Comparison of ENCODE assay signal across 19 mouse cellular contexts in genomic region chr6:122302121-122302520, GRCm38 (mm10). TPM values are rescaled to one million over a fixed set of nuclear protein-coding genes. Genes with fewer than 3 reads are reported as not detected.
"Had no signal": no experiment of that assay in that cellular context is flagged by ENCODE, and none has a peak within 500 bp of the region (broad histone marks: within the 10 kb centered on the region; RNA-seq: fewer than 3 reads in every experiment).

No protein-coding gene starts in this region.

- H3K4me1 ChIP-seq: neural tube, embryonic 12.5 days; stomach, embryonic 15.5 days had no signal

- H3K36me3 ChIP-seq: neural tube, embryonic 12.5 days; neural tube, embryonic 13.5 days; neural tube, embryonic 15.5 days; stomach, embryonic 15.5 days had no signal

- DNase-seq: retina, postnatal 1 day; right cerebral cortex, postnatal 14 days; right cerebral cortex, postnatal 25 days; right cerebral cortex, postnatal 4 days; spleen, adult 18-20 months; thymus, adult 18-20 months; thymus, adult 2 months; thymus, postnatal 14 days; thymus, postnatal 25 days; thymus, postnatal 36 days; thymus, postnatal 4 days had no signal

- H3K4me2 ChIP-seq: neural tube, embryonic 12.5 days; neural tube, embryonic 13.5 days; neural tube, embryonic 15.5 days; stomach, embryonic 15.5 days had no signal

- H3K9ac ChIP-seq: neural tube, embryonic 12.5 days; neural tube, embryonic 13.5 days; neural tube, embryonic 15.5 days; stomach, embryonic 15.5 days had no signal

- H3K4me3 ChIP-seq: neural tube, embryonic 12.5 days; neural tube, embryonic 13.5 days; neural tube, embryonic 15.5 days; stomach, embryonic 15.5 days had no signal

- H3K27me3 ChIP-seq: neural tube, embryonic 12.5 days; neural tube, embryonic 13.5 days; neural tube, embryonic 15.5 days; stomach, embryonic 15.5 days had no signal

- H3K9me3 ChIP-seq: neural tube, embryonic 12.5 days; neural tube, embryonic 13.5 days; neural tube, embryonic 15.5 days; stomach, embryonic 15.5 days had no signal

- H3K27ac ChIP-seq: neural tube, embryonic 12.5 days; neural tube, embryonic 13.5 days; neural tube, embryonic 15.5 days; stomach, embryonic 15.5 days; stomach, postnatal 0 days had no signal

RNA-seq across cellular contexts. Expression of gene Klrg1, which starts 19.4 kb away (rescaled TPM):
- total RNA-seq: neutrophil, adult 5-6 weeks had no signal
- polyA plus RNA-seq: stomach, embryonic 14.5 days; stomach, embryonic 15.5 days; stomach, embryonic 16.5 days had no signal
